Mouse (Mus musculus): ENCODE measurements around the gene Olfr894. TPM values are rescaled to one million over a fixed set of nuclear protein-coding genes. Genes with fewer than 3 reads are reported as not detected.

Olfr894 gene
- not detected in 2 replicates for polyA plus RNA-seq (2012; rRNA removed; ENCODE audit: low replicate concordance)

GRCm38 (mm10) chr9:38217755-38218154 is at the start of gene Olfr894:
TSS of gene Olfr894 (plus strand) at chr9:38218055.

GRCm38 (mm10) chr9:38180721-38181120 is 37.1 kb upstream of the Olfr894 start, which contains the start of gene Olfr891:
TSS of gene Olfr891 (minus strand) at chr9:38180821.

GRCm38 (mm10) chr9:38208065-38208464 is 9.8 kb upstream of the Olfr894 start, which contains the start of gene Olfr893:
TSS of gene Olfr893 (plus strand) at chr9:38208365.

GRCm38 (mm10) chr9:38252474-38252873 is 34.6 kb downstream of the Olfr894 start, which contains the start of gene Olfr143:
TSS of gene Olfr143 (plus strand) at chr9:38252774.

GRCm38 (mm10) chr9:38267551-38267950 is 49.7 kb downstream of the Olfr894 start, which contains the start of gene Olfr895:
TSS of gene Olfr895 (plus strand) at chr9:38267851.

Other genes with a start within 250 kb of the Olfr894 start
- gene Olfr881, start 226.2 kb upstream of the Olfr894 start, polyA plus RNA-seq (2012; rRNA removed; ENCODE audit: low replicate concordance) = not detected in 2 replicates
- gene Olfr883, start 192.2 kb upstream of the Olfr894 start, polyA plus RNA-seq (2012; rRNA removed; ENCODE audit: low replicate concordance) = not detected in 2 replicates
- not detected in 2 replicates for gene Olfr884, start 171.5 kb upstream of the Olfr894 start, polyA plus RNA-seq (2012; rRNA removed; ENCODE audit: low replicate concordance)
- not detected in 2 replicates for gene Olfr885, start 156.7 kb upstream of the Olfr894 start, polyA plus RNA-seq (2012; rRNA removed; ENCODE audit: low replicate concordance)
- not detected in 2 replicates for gene Olfr887, start 134.0 kb upstream of the Olfr894 start, polyA plus RNA-seq (2012; rRNA removed; ENCODE audit: low replicate concordance)
- gene Olfr888, start 109.9 kb upstream of the Olfr894 start, polyA plus RNA-seq (2012; rRNA removed; ENCODE audit: low replicate concordance) = not detected in 2 replicates
- not detected in 2 replicates for gene Olfr889, start 102.9 kb upstream of the Olfr894 start, polyA plus RNA-seq (2012; rRNA removed; ENCODE audit: low replicate concordance)
- gene Olfr890, start 75.5 kb upstream of the Olfr894 start, polyA plus RNA-seq (2012; rRNA removed; ENCODE audit: low replicate concordance) = not detected in 2 replicates
- not detected in 2 replicates for gene Olfr891, start 37.2 kb upstream of the Olfr894 start, polyA plus RNA-seq (2012; rRNA removed; ENCODE audit: low replicate concordance)
- not detected in 2 replicates for gene Olfr893, start 9.7 kb upstream of the Olfr894 start, polyA plus RNA-seq (2012; rRNA removed; ENCODE audit: low replicate concordance)
- gene Olfr143, start 34.7 kb downstream of the Olfr894 start, polyA plus RNA-seq (2012; rRNA removed; ENCODE audit: low replicate concordance) = not detected in 2 replicates
- gene Olfr895, start 49.8 kb downstream of the Olfr894 start, polyA plus RNA-seq (2012; rRNA removed; ENCODE audit: low replicate concordance) = not detected in 2 replicates
- gene Olfr896-ps1, start 73.1 kb downstream of the Olfr894 start, polyA plus RNA-seq (2012; rRNA removed; ENCODE audit: low replicate concordance) = not detected in 2 replicates
- not detected in 2 replicates for gene Olfr25, start 111.0 kb downstream of the Olfr894 start, polyA plus RNA-seq (2012; rRNA removed; ENCODE audit: low replicate concordance)
- gene Olfr898, start 130.4 kb downstream of the Olfr894 start, polyA plus RNA-seq (2012; rRNA removed; ENCODE audit: low replicate concordance) = not detected in 2 replicates
- gene Olfr250, start 148.8 kb downstream of the Olfr894 start, polyA plus RNA-seq (2012; rRNA removed; ENCODE audit: low replicate concordance) = not detected in 2 replicates
- not detected in 2 replicates for gene Olfr251, start 159.0 kb downstream of the Olfr894 start, polyA plus RNA-seq (2012; rRNA removed; ENCODE audit: low replicate concordance)
- gene Olfr147, start 183.6 kb downstream of the Olfr894 start, polyA plus RNA-seq (2012; rRNA removed; ENCODE audit: low replicate concordance) = not detected in 2 replicates
- not detected in 2 replicates for gene Olfr901, start 211.4 kb downstream of the Olfr894 start, polyA plus RNA-seq (2012; rRNA removed; ENCODE audit: low replicate concordance)
- not detected in 2 replicates for gene Olfr902, start 229.6 kb downstream of the Olfr894 start, polyA plus RNA-seq (2012; rRNA removed; ENCODE audit: low replicate concordance)
- gene Olfr904, start 245.1 kb downstream of the Olfr894 start, polyA plus RNA-seq (2012; rRNA removed; ENCODE audit: low replicate concordance) = not detected in 2 replicates

Data from duodenum, adult 2 months (tissue).